Mouse (Mus musculus): Measurements from ENCODE around the gene Slc25a48. TPM values are rescaled to one million over a fixed set of nuclear protein-coding genes. Genes with fewer than 3 reads are reported as not detected.

Slc25a48 gene
- polyA plus RNA-seq, 1 experiment from 2014 or later = 0.09 TPM

- H3K9ac ChIP-seq (replicated peaks; ENCODE audit: low read depth, low read length) = no peak overlapping the region
- WGBS = 72% methylated on average over 5 of the region's 5 CpGs
- no peak for ATAC-seq (ENCODE audit: insufficient number of reproducible peaks, insufficient read depth, low FRiP score, low read depth)
- no peaks in the 10 kb centered on the region for H3K36me3 ChIP-seq (ENCODE audit: control insufficient read depth, insufficient read depth, low read length)
- 0 out of 2 replicates have a peak, but pooled peaks cover 2% of the 10 kb centered on the region for H3K4me1 ChIP-seq (ENCODE audit: control insufficient read depth, insufficient read depth, low read length)
- H3K9me3 ChIP-seq (ENCODE audit: control insufficient read depth, low read depth, low read length) = no peaks in the 10 kb centered on the region
- H3K4me3 ChIP-seq (ENCODE audit: low read depth, low read length) = no peak overlapping the region
- H3K27ac ChIP-seq (ENCODE audit: low read length) = no peak overlapping the region
- no peaks in the 10 kb centered on the region for H3K27me3 ChIP-seq (ENCODE audit: control insufficient read depth, insufficient read depth, low read length)
- no peak overlapping the region for H3K4me2 ChIP-seq (replicated peaks; ENCODE audit: low read depth, low read length)
These were observed 38.6 kb downstream of the Slc25a48 start for GRCm38 (mm10) chr13:56476790-56477189.

- Histone ChIP-seq H3K27me3 (ENCODE audit: control insufficient read depth, insufficient read depth, low read length) (no peaks in the 10 kb centered on the region), H3K9me3 (ENCODE audit: control insufficient read depth, low read depth, low read length) (no peaks in the 10 kb centered on the region), H3K4me1 (ENCODE audit: control insufficient read depth, insufficient read depth, low read length) (no peaks in the 10 kb centered on the region), H3K4me3 (ENCODE audit: low read depth, low read length) (no peak overlapping the region), H3K36me3 (ENCODE audit: control insufficient read depth, insufficient read depth, low read length) (no peaks in the 10 kb centered on the region), H3K9ac (replicated peaks; ENCODE audit: low read depth, low read length) (no peak overlapping the region), H3K4me2 (replicated peaks; ENCODE audit: low read depth, low read length) (no peak overlapping the region), H3K27ac (ENCODE audit: low read length) (no peak overlapping the region)
- 33% methylated on average over 6 of the region's 6 CpGs for WGBS
- no peak for ATAC-seq (ENCODE audit: insufficient number of reproducible peaks, insufficient read depth, low FRiP score, low read depth)
These were observed 39.1 kb downstream of the Slc25a48 start for GRCm38 (mm10) chr13:56477271-56477670.

GRCm38 (mm10) chr13:56478027-56478426, 39.9 kb downstream of the Slc25a48 start:
- H3K27ac ChIP-seq (ENCODE audit: low read length) = no peak overlapping the region
- no peak overlapping the region for H3K4me2 ChIP-seq (replicated peaks; ENCODE audit: low read depth, low read length)
- H3K9ac ChIP-seq (replicated peaks; ENCODE audit: low read depth, low read length) = no peak overlapping the region
- H3K36me3 ChIP-seq (ENCODE audit: control insufficient read depth, insufficient read depth, low read length) = no peaks in the 10 kb centered on the region
- no peak overlapping the region for H3K4me3 ChIP-seq (ENCODE audit: low read depth, low read length)
- no peaks in the 10 kb centered on the region for H3K4me1 ChIP-seq (ENCODE audit: control insufficient read depth, insufficient read depth, low read length)
- no peaks in the 10 kb centered on the region for H3K9me3 ChIP-seq (ENCODE audit: control insufficient read depth, low read depth, low read length)
- no peak for ATAC-seq (ENCODE audit: insufficient number of reproducible peaks, insufficient read depth, low FRiP score, low read depth)
- 87% methylated on average over 6 of the region's 6 CpGs for WGBS
- no peaks in the 10 kb centered on the region for H3K27me3 ChIP-seq (ENCODE audit: control insufficient read depth, insufficient read depth, low read length)

- Histone ChIP-seq H3K4me2 (replicated peaks; ENCODE audit: low read depth, low read length) (no peak within 1 kb of the TSS), H3K27me3 (ENCODE audit: control insufficient read depth, insufficient read depth, low read length) (no peaks in the 10 kb centered on the region), H3K9ac (replicated peaks; ENCODE audit: low read depth, low read length) (no peak within 1 kb of the TSS), H3K4me3 (ENCODE audit: low read depth, low read length) (no peak within 1 kb of the TSS), H3K27ac (ENCODE audit: low read length) (no peak within 1 kb of the TSS), H3K9me3 (ENCODE audit: control insufficient read depth, low read depth, low read length) (no peaks in the 10 kb centered on the region), H3K36me3 (ENCODE audit: control insufficient read depth, insufficient read depth, low read length) (no peaks in the 10 kb centered on the region), H3K4me1 (ENCODE audit: control insufficient read depth, insufficient read depth, low read length) (no peaks in the 10 kb centered on the region)
- no peak for ATAC-seq (ENCODE audit: insufficient number of reproducible peaks, insufficient read depth, low FRiP score, low read depth)
- WGBS = 81% methylated on average over 3 of the region's 3 CpGs
These were observed 44.0 kb downstream of the Slc25a48 start, which contains the start of gene Il9 for GRCm38 (mm10) chr13:56482146-56482545. Il9 (minus strand) TSS chr13:56482246.

- 58% methylated on average over 5 of the region's 5 CpGs for WGBS
- Histone ChIP-seq H3K9ac (replicated peaks; ENCODE audit: low read depth, low read length) (no peak overlapping the region), H3K9me3 (ENCODE audit: control insufficient read depth, low read depth, low read length) (no peaks in the 10 kb centered on the region), H3K27ac (ENCODE audit: low read length) (no peak overlapping the region), H3K27me3 (ENCODE audit: control insufficient read depth, insufficient read depth, low read length) (no peaks in the 10 kb centered on the region), H3K4me1 (ENCODE audit: control insufficient read depth, insufficient read depth, low read length) (no peaks in the 10 kb centered on the region), H3K36me3 (ENCODE audit: control insufficient read depth, insufficient read depth, low read length) (no peaks in the 10 kb centered on the region), H3K4me3 (ENCODE audit: low read depth, low read length) (no peak overlapping the region), H3K4me2 (replicated peaks; ENCODE audit: low read depth, low read length) (no peak overlapping the region)
- ATAC-seq (ENCODE audit: insufficient number of reproducible peaks, insufficient read depth, low FRiP score, low read depth) = no peak
These were observed 49.9 kb downstream of the Slc25a48 start for GRCm38 (mm10) chr13:56488012-56488411.

- Histone ChIP-seq H3K4me3 (ENCODE audit: low read depth, low read length) (no peak overlapping the region), H3K9me3 (ENCODE audit: control insufficient read depth, low read depth, low read length) (no peaks in the 10 kb centered on the region), H3K27ac (ENCODE audit: low read length) (no peak overlapping the region), H3K9ac (replicated peaks; ENCODE audit: low read depth, low read length) (no peak overlapping the region), H3K4me2 (replicated peaks; ENCODE audit: low read depth, low read length) (no peak overlapping the region), H3K36me3 (ENCODE audit: control insufficient read depth, insufficient read depth, low read length) (no peaks in the 10 kb centered on the region), H3K4me1 (ENCODE audit: control insufficient read depth, insufficient read depth, low read length) (no peaks in the 10 kb centered on the region), H3K27me3 (ENCODE audit: control insufficient read depth, insufficient read depth, low read length) (no peaks in the 10 kb centered on the region)
- ATAC-seq (ENCODE audit: insufficient number of reproducible peaks, insufficient read depth, low FRiP score, low read depth) = no peak
- 72% methylated on average over 3 of the region's 3 CpGs for WGBS
These were observed 56.3 kb downstream of the Slc25a48 start for GRCm38 (mm10) chr13:56494440-56494839.

- Histone ChIP-seq H3K9ac (replicated peaks; ENCODE audit: low read depth, low read length) (no peak overlapping the region), H3K4me3 (ENCODE audit: low read depth, low read length) (no peak overlapping the region), H3K36me3 (ENCODE audit: control insufficient read depth, insufficient read depth, low read length) (no peaks in the 10 kb centered on the region), H3K4me2 (replicated peaks; ENCODE audit: low read depth, low read length) (no peak overlapping the region), H3K27ac (ENCODE audit: low read length) (no peak overlapping the region), H3K27me3 (ENCODE audit: control insufficient read depth, insufficient read depth, low read length) (no peaks in the 10 kb centered on the region), H3K9me3 (ENCODE audit: control insufficient read depth, low read depth, low read length) (no peaks in the 10 kb centered on the region), H3K4me1 (ENCODE audit: control insufficient read depth, insufficient read depth, low read length) (no peaks in the 10 kb centered on the region)
- no peak for ATAC-seq (ENCODE audit: insufficient number of reproducible peaks, insufficient read depth, low FRiP score, low read depth)
- 66% methylated on average over 3 of the region's 3 CpGs for WGBS
These were observed 62.0 kb downstream of the Slc25a48 start for GRCm38 (mm10) chr13:56500132-56500531.

- 73% methylated on average over 8 of the region's 8 CpGs for WGBS
- Histone ChIP-seq H3K9ac (replicated peaks; ENCODE audit: low read depth, low read length) (no peak overlapping the region), H3K9me3 (ENCODE audit: control insufficient read depth, low read depth, low read length) (no peaks in the 10 kb centered on the region), H3K4me3 (ENCODE audit: low read depth, low read length) (no peak overlapping the region), H3K36me3 (ENCODE audit: control insufficient read depth, insufficient read depth, low read length) (no peaks in the 10 kb centered on the region), H3K4me1 (ENCODE audit: control insufficient read depth, insufficient read depth, low read length) (no peaks in the 10 kb centered on the region), H3K27ac (ENCODE audit: low read length) (no peak overlapping the region), H3K4me2 (replicated peaks; ENCODE audit: low read depth, low read length) (no peak overlapping the region), H3K27me3 (ENCODE audit: control insufficient read depth, insufficient read depth, low read length) (no peaks in the 10 kb centered on the region)
- ATAC-seq (ENCODE audit: insufficient number of reproducible peaks, insufficient read depth, low FRiP score, low read depth) = no peak
These were observed 62.5 kb downstream of the Slc25a48 start for GRCm38 (mm10) chr13:56500636-56501035.

GRCm38 (mm10) chr13:56501866-56502420, 63.8 kb downstream of the Slc25a48 start:
- ATAC-seq (ENCODE audit: insufficient number of reproducible peaks, insufficient read depth, low FRiP score, low read depth) = no peak
- Histone ChIP-seq H3K27me3 (ENCODE audit: control insufficient read depth, insufficient read depth, low read length) (no peaks in the 10 kb centered on the region), H3K9me3 (ENCODE audit: control insufficient read depth, low read depth, low read length) (no peaks in the 10 kb centered on the region), H3K36me3 (ENCODE audit: control insufficient read depth, insufficient read depth, low read length) (no peaks in the 10 kb centered on the region), H3K4me3 (ENCODE audit: low read depth, low read length) (no peak overlapping the region), H3K27ac (ENCODE audit: low read length) (no peak overlapping the region), H3K4me1 (ENCODE audit: control insufficient read depth, insufficient read depth, low read length) (no peaks in the 10 kb centered on the region), H3K9ac (replicated peaks; ENCODE audit: low read depth, low read length) (no peak overlapping the region), H3K4me2 (replicated peaks; ENCODE audit: low read depth, low read length) (no peak overlapping the region)
- WGBS = 67% methylated on average over 6 of the region's 6 CpGs

Data from stomach, embryonic 14.5 days (tissue).